Mouse (Mus musculus) embryonic facial prominence, embryonic 15.5 days (tissue): ENCODE results near the gene Siae. TPM values are rescaled to one million over a fixed set of nuclear protein-coding genes. Genes with fewer than 3 reads are reported as not detected.

Source experiments
- ATAC-seq: fragments of 200-750 bp; cut with Nextera tagmentation; 2 replicates; pipeline ENCODE4 v1.8.0; 2017; ENCODE audit warnings: low read depth, moderate TSS enrichment; ENCODE audit not compliant: insufficient number of reproducible peaks, low FRiP score, low TSS enrichment
- H3K27ac ChIP-seq: fragments of 300-500 bp; sonication (generic); replicated peaks from 2 replicates; pipeline ENCODE4 v1.5.1; 2015; ENCODE audit warnings: mild to moderate bottlenecking, inconsistent platforms
- H3K27me3 ChIP-seq: fragments of 300-500 bp; sonication (generic); 2 replicates; pipeline ENCODE4 v1.6.1; 2015; ENCODE audit warnings: inconsistent platforms
- H3K36me3 ChIP-seq: fragments of 300-500 bp; sonication (generic); 2 replicates; pipeline ENCODE4 v1.6.1; 2015; ENCODE audit warnings: mild to moderate bottlenecking, inconsistent platforms
- H3K4me1 ChIP-seq: fragments of 300-500 bp; sonication (generic); 2 replicates; pipeline ENCODE4 v1.6.1; 2015; ENCODE audit warnings: inconsistent platforms
- H3K4me2 ChIP-seq: fragments of 300-500 bp; sonication (generic); replicated peaks from 2 replicates; pipeline ENCODE4 v1.6.1; 2015; ENCODE audit warnings: mild to moderate bottlenecking, inconsistent platforms
- H3K4me3 ChIP-seq: fragments of 300-500 bp; sonication (generic); replicated peaks from 2 replicates; pipeline ENCODE4 v1.5.1; 2015; ENCODE audit warnings: mild to moderate bottlenecking, inconsistent platforms
- H3K9ac ChIP-seq: fragments of 300-500 bp; sonication (generic); 2 replicates; pipeline ENCODE4 v1.6.1; 2015; ENCODE audit warnings: inconsistent platforms
- H3K9me3 ChIP-seq: fragments of 300-500 bp; sonication (generic); replicated peaks from 2 replicates; pipeline ENCODE4 v1.6.1; 2016; ENCODE audit warnings: inconsistent platforms
- WGBS: fragments of 180-500 bp; shearing (Covaris S2); methylation state at CpG from one replicate; pipeline ENCODE4 v1.1.7; 2015; 5-methylcytosine and 5-hydroxymethylcytosine counted together
- polyA plus RNA-seq: library from polyadenylated mRNA; unstranded; fragments of >200 nt; fragmentation: Nextera tagmentation; extraction: Ambion mirVana; gene quantifications from 2 replicates; pipeline ENCODE4 v1.2.1, GENCODE M21; 2015

The Siae gene
- polyA plus RNA-seq, 1 experiment from 2014 or later: 10.9 TPM

- Histone ChIP-seq H3K4me3 (no peak overlapping the region), H3K36me3 (no peaks in the 10 kb centered on the region), H3K27ac (no peak overlapping the region), H3K27me3 (no peaks in the 10 kb centered on the region), H3K4me2 (no peak overlapping the region), H3K9ac (no peak overlapping the region), H3K9me3 (no peaks in the 10 kb centered on the region), H3K4me1 (no peaks in the 10 kb centered on the region)
- no peak for ATAC-seq
- WGBS: 88% methylated on average over 5 of the region's 5 CpGs
These were observed 28.1 kb downstream of the Siae start for GRCm38 (mm10) chr9:37583594-37583993.

GRCm38 (mm10) chr9:37586718-37587117 is 31.2 kb downstream of the Siae start:
- Histone ChIP-seq H3K36me3 (no peaks in the 10 kb centered on the region), H3K4me3 (no peak overlapping the region), H3K27ac (no peak overlapping the region), H3K9ac (no peak overlapping the region), H3K4me2 (no peak overlapping the region), H3K27me3 (no peaks in the 10 kb centered on the region), H3K9me3 (no peaks in the 10 kb centered on the region), H3K4me1 (no peaks in the 10 kb centered on the region)
- ATAC-seq: no peak
- WGBS: 73% methylated on average over 4 of the region's 4 CpGs

GRCm38 (mm10) chr9:37590381-37590780 is 34.9 kb downstream of the Siae start:
- Histone ChIP-seq H3K9ac (no peak overlapping the region), H3K36me3 (no peaks in the 10 kb centered on the region), H3K4me1 (no peaks in the 10 kb centered on the region), H3K4me3 (no peak overlapping the region), H3K27ac (no peak overlapping the region), H3K4me2 (no peak overlapping the region), H3K9me3 (no peaks in the 10 kb centered on the region), H3K27me3 (no peaks in the 10 kb centered on the region)
- 82% methylated on average over 4 of the region's 4 CpGs for WGBS
- ATAC-seq: no peak

GRCm38 (mm10) chr9:37592025-37592424 is 36.5 kb downstream of the Siae start:
- Histone ChIP-seq H3K36me3 (no peaks in the 10 kb centered on the region), H3K27ac (no peak overlapping the region), H3K9me3 (no peaks in the 10 kb centered on the region)

GRCm38 (mm10) chr9:37592633-37593032 is 37.1 kb downstream of the Siae start:
- Histone ChIP-seq H3K4me2 (no peak overlapping the region), H3K4me1 (no peaks in the 10 kb centered on the region), H3K27ac (no peak overlapping the region), H3K9ac (no peak overlapping the region), H3K4me3 (no peak overlapping the region), H3K9me3 (no peaks in the 10 kb centered on the region), H3K36me3 (no peaks in the 10 kb centered on the region), H3K27me3 (no peaks in the 10 kb centered on the region)
- ATAC-seq: no peak
- 43% methylated on average over 6 of the region's 6 CpGs for WGBS

More at GRCm38 (mm10) chr9:37592025-37592424, 36.5 kb downstream of the Siae start:
- no peaks in the 10 kb centered on the region for H3K27me3 ChIP-seq
- no peak overlapping the region for H3K4me2 ChIP-seq
- ATAC-seq: no peak
- no peaks in the 10 kb centered on the region for H3K4me1 ChIP-seq
- no peak overlapping the region for H3K4me3 ChIP-seq
- no peak overlapping the region for H3K9ac ChIP-seq
- 67% methylated on average over 2 of the region's 2 CpGs for WGBS

- Histone ChIP-seq H3K27ac (no peak overlapping the region), H3K9me3 (no peaks in the 10 kb centered on the region), H3K9ac (no peak overlapping the region), H3K36me3 (no peaks in the 10 kb centered on the region), H3K4me3 (no peak overlapping the region), H3K4me2 (no peak overlapping the region), H3K27me3 (no peaks in the 10 kb centered on the region), H3K4me1 (no peaks in the 10 kb centered on the region)
- 65% methylated on average over 3 of the region's 3 CpGs for WGBS
- ATAC-seq: no peak
These were observed 38.2 kb downstream of the Siae start for GRCm38 (mm10) chr9:37593690-37594089.

- Histone ChIP-seq H3K36me3 (no peaks in the 10 kb centered on the region), H3K9me3 (no peaks in the 10 kb centered on the region), H3K27ac (no peak overlapping the region), H3K9ac (no peak overlapping the region), H3K27me3 (no peaks in the 10 kb centered on the region), H3K4me1 (no peaks in the 10 kb centered on the region), H3K4me2 (no peak overlapping the region), H3K4me3 (no peak overlapping the region)
- ATAC-seq: no peak
- 88% methylated on average over 1 of the region's 1 CpGs for WGBS
These were observed 40.1 kb downstream of the Siae start for GRCm38 (mm10) chr9:37595570-37595969.

GRCm38 (mm10) chr9:37598637-37599036 is 43.1 kb downstream of the Siae start:
- no peak overlapping the region for H3K4me2 ChIP-seq
- no peak overlapping the region for H3K4me3 ChIP-seq
- no peaks in the 10 kb centered on the region for H3K36me3 ChIP-seq
- no peak for ATAC-seq
- no peaks in the 10 kb centered on the region for H3K9me3 ChIP-seq
- no peak overlapping the region for H3K27ac ChIP-seq
- no peak overlapping the region for H3K9ac ChIP-seq
- no peaks in the 10 kb centered on the region for H3K4me1 ChIP-seq
- 84% methylated on average over 2 of the region's 2 CpGs for WGBS
- no peaks in the 10 kb centered on the region for H3K27me3 ChIP-seq

- no peak overlapping the region for H3K4me2 ChIP-seq
- no peak for ATAC-seq
- no peaks in the 10 kb centered on the region for H3K27me3 ChIP-seq
- H3K36me3 ChIP-seq: no peaks in the 10 kb centered on the region
- WGBS: 90% methylated on average over 2 of the region's 2 CpGs
- H3K9me3 ChIP-seq: no peaks in the 10 kb centered on the region
- no peak overlapping the region for H3K4me3 ChIP-seq
- no peak overlapping the region for H3K9ac ChIP-seq
- no peaks in the 10 kb centered on the region for H3K4me1 ChIP-seq
- no peak overlapping the region for H3K27ac ChIP-seq
These were observed 45.2 kb downstream of the Siae start for GRCm38 (mm10) chr9:37600538-37601205.

GRCm38 (mm10) chr9:37605089-37605488 is 49.6 kb downstream of the Siae start:
- H3K4me1 ChIP-seq: no peaks in the 10 kb centered on the region
- no peaks in the 10 kb centered on the region for H3K36me3 ChIP-seq
- ATAC-seq: no peak
- WGBS: 93% methylated on average over 3 of the region's 3 CpGs
- no peak overlapping the region for H3K4me3 ChIP-seq
- H3K27ac ChIP-seq: no peak overlapping the region
- H3K9me3 ChIP-seq: no peaks in the 10 kb centered on the region
- no peak overlapping the region for H3K4me2 ChIP-seq
- no peak overlapping the region for H3K9ac ChIP-seq
- no peaks in the 10 kb centered on the region for H3K27me3 ChIP-seq

GRCm38 (mm10) chr9:37609558-37609957 is 54.1 kb downstream of the Siae start:
- no peak overlapping the region for H3K4me2 ChIP-seq

More at GRCm38 (mm10) chr9:37609558-37609957, 54.1 kb downstream of the Siae start:
- 66% methylated on average over 4 of the region's 4 CpGs for WGBS
- Histone ChIP-seq H3K4me3 (no peak overlapping the region), H3K27me3 (no peaks in the 10 kb centered on the region), H3K36me3 (no peaks in the 10 kb centered on the region), H3K27ac (no peak overlapping the region), H3K4me1 (peaks cover 4% of the 10 kb centered on the region), H3K9ac (no peak overlapping the region), H3K9me3 (no peaks in the 10 kb centered on the region)
- ATAC-seq: no peak
